21 mouse cellular contexts compared by ENCODE assay signal in genomic region chr4:142465226-142465625, GRCm38 (mm10).
DNase-seq lines count a peak whose midpoint lies in the region; ATAC-seq lines count a peak whose summit lies in the region.
"Had no signal": no experiment of that assay in that cellular context is flagged by ENCODE, and none has a peak within 500 bp of the region (broad histone marks: within the 10 kb centered on the region; RNA-seq: fewer than 3 reads in every experiment).

No protein-coding gene starts in this region.

- H3K9me3 ChIP-seq in kidney, embryonic 15.5 days (replicated peaks): no peaks in the 10 kb centered on the region
- no peaks in the 10 kb centered on the region for H3K9me3 ChIP-seq in forebrain, embryonic 15.5 days
- H3K9me3 ChIP-seq: forebrain, embryonic 10.5 days; hindbrain, embryonic 12.5 days had no signal

- H3K4me2 ChIP-seq in kidney, embryonic 15.5 days: no peak overlapping the region
- no peak overlapping the region for H3K4me2 ChIP-seq in forebrain, embryonic 15.5 days (replicated peaks)
- H3K4me2 ChIP-seq: forebrain, embryonic 13.5 days; heart, embryonic 11.5 days; hindbrain, embryonic 12.5 days had no signal

- peak; percentile 73 for DNase-seq in kidney, adult 11 months
- DNase-seq in kidney, postnatal 4 days: no peak
- DNase-seq in kidney, adult 8-10 months: peak; percentile 27 to 59
- peak; percentile 41 to 76 for DNase-seq in kidney, postnatal 25 days
- no peak for DNase-seq in lung, postnatal 25 days (ENCODE audit: low spot score)
- DNase-seq: adrenal gland, postnatal 10 days; adrenal gland, postnatal 36 days; cerebellum, adult 18-20 months; cerebellum, adult 9-10 months; cerebellum, postnatal 14 days; forebrain, postnatal 0 days; gastrocnemius, adult 2 months; gastrocnemius, postnatal 14 days; heart, adult 11 months had no signal

- H3K36me3 ChIP-seq in kidney, embryonic 15.5 days: no peaks in the 10 kb centered on the region
- H3K36me3 ChIP-seq in forebrain, embryonic 15.5 days: no peaks in the 10 kb centered on the region
- H3K36me3 ChIP-seq: hindbrain, embryonic 12.5 days had no signal

- no peaks in the 10 kb centered on the region for H3K4me1 ChIP-seq in kidney, embryonic 15.5 days
- H3K4me1 ChIP-seq in forebrain, embryonic 15.5 days: peaks cover 4% of the 10 kb centered on the region; the same call in 1 of the 2 replicates

- no peak overlapping the region for H3K27ac ChIP-seq in kidney, embryonic 15.5 days
- no peak overlapping the region for H3K27ac ChIP-seq in forebrain, embryonic 15.5 days (replicated peaks)
- H3K27ac ChIP-seq: forebrain, embryonic 10.5 days; forebrain, embryonic 13.5 days; gastrocnemius, adult 2 months; hindbrain, embryonic 12.5 days had no signal

- ATAC-seq in kidney, embryonic 15.5 days (replicated peaks; ENCODE audit: low FRiP score): no peak
- no peak for ATAC-seq in forebrain, embryonic 15.5 days (replicated peaks)
- ATAC-seq: activated CD4-positive, CD25-positive, alpha-beta regulatory T cell, adult 4 months; forebrain, embryonic 13.5 days; forebrain, postnatal 0 days had no signal

- WGBS in kidney, embryonic 15.5 days: 81% methylated on average over 4 of the region's 4 CpGs
- 88% methylated on average over 4 of the region's 4 CpGs for WGBS in forebrain, embryonic 15.5 days

- no peak overlapping the region for H3K4me3 ChIP-seq in kidney, embryonic 15.5 days (replicated peaks)
- H3K4me3 ChIP-seq in forebrain, embryonic 15.5 days: no peak overlapping the region
- H3K4me3 ChIP-seq: forebrain, embryonic 10.5 days; forebrain, embryonic 13.5 days; gastrocnemius, adult 2 months; hindbrain, embryonic 12.5 days had no signal

- no peaks in the 10 kb centered on the region for H3K27me3 ChIP-seq in kidney, embryonic 15.5 days
- H3K27me3 ChIP-seq in forebrain, embryonic 15.5 days: no peaks in the 10 kb centered on the region
- H3K27me3 ChIP-seq: forebrain, embryonic 13.5 days; hindbrain, embryonic 12.5 days had no signal

- H3K9ac ChIP-seq in kidney, embryonic 15.5 days: no peak overlapping the region
- no peak overlapping the region for H3K9ac ChIP-seq in forebrain, embryonic 15.5 days (replicated peaks)
- H3K9ac ChIP-seq: forebrain, embryonic 13.5 days; forebrain, postnatal 0 days; hindbrain, embryonic 12.5 days had no signal

Comparison
In these comparisons a context has a peak if more than half of its experiments do, and no peak if none do; other contexts are left out.
1. DNase-seq: peak in kidney, adult 11 months (single experiment), kidney, adult 8-10 months (2 of 2) and kidney, postnatal 25 days (2 of 2); none in kidney, postnatal 4 days (0 of 2) and lung, postnatal 25 days (single experiment).